Mouse (Mus musculus) embryo, embryonic 11 days (tissue): ENCODE data around the gene Upf1.

Source experiments
- DNase-seq: peaks from one replicate; pipeline ENCODE4 v3.0.0-alpha.2; 2015

Gene Upf1

GRCm38 (mm10) chr8:70353194-70353817 lies at the start of gene Upf1:
Upf1 (minus strand) TSS chr8:70353278.
- peak; percentile 99 for DNase-seq

GRCm38 (mm10) chr8:70397611-70398563 lies 44.8 kb upstream of the Upf1 start:
- no peak for DNase-seq

GRCm38 (mm10) chr8:70396184-70396583 lies 43.1 kb upstream of the Upf1 start:
- no peak for DNase-seq

GRCm38 (mm10) chr8:70395649-70396048 lies 42.6 kb upstream of the Upf1 start:
- no peak for DNase-seq

GRCm38 (mm10) chr8:70394269-70394998 lies 41.4 kb upstream of the Upf1 start:
- DNase-seq, result no peak

- DNase-seq, result no peak
Observed at GRCm38 (mm10) chr8:70393087-70393486, 40.0 kb upstream of the Upf1 start.

GRCm38 (mm10) chr8:70389678-70390077 lies 36.6 kb upstream of the Upf1 start:
- no peak for DNase-seq

- DNase-seq, result peak; percentile 80
Observed at GRCm38 (mm10) chr8:70383287-70383686, 30.2 kb upstream of the Upf1 start.

- no peak for DNase-seq
Observed at GRCm38 (mm10) chr8:70380069-70380468, 27.0 kb upstream of the Upf1 start.

- DNase-seq, result no peak
Observed at GRCm38 (mm10) chr8:70377049-70377448, 24.0 kb upstream of the Upf1 start.

GRCm38 (mm10) chr8:70376275-70376741 lies 23.2 kb upstream of the Upf1 start:
- no peak for DNase-seq

- DNase-seq, result no peak
Observed at GRCm38 (mm10) chr8:70375212-70375859, 22.3 kb upstream of the Upf1 start.

GRCm38 (mm10) chr8:70374318-70374927 lies 21.3 kb upstream of the Upf1 start:
- peak; percentile 86 for DNase-seq

GRCm38 (mm10) chr8:70373397-70374317 lies 20.6 kb upstream of the Upf1 start, which contains the start of gene Comp:
Comp (plus strand) TSS chr8:70373558.
- DNase-seq, result peak; percentile 16

GRCm38 (mm10) chr8:70371951-70372350 lies 18.9 kb upstream of the Upf1 start:
- DNase-seq, result no peak

GRCm38 (mm10) chr8:70370476-70370875 lies 17.4 kb upstream of the Upf1 start:
- no peak for DNase-seq

GRCm38 (mm10) chr8:70366588-70366987 lies 13.5 kb upstream of the Upf1 start:
- DNase-seq, result no peak

GRCm38 (mm10) chr8:70364066-70364465 lies 11.0 kb upstream of the Upf1 start:
- no peak for DNase-seq

GRCm38 (mm10) chr8:70361484-70362032 lies 8.5 kb upstream of the Upf1 start:
- no peak for DNase-seq

- DNase-seq, result peak; percentile 34
Observed at GRCm38 (mm10) chr8:70360769-70361168, 7.7 kb upstream of the Upf1 start.

- DNase-seq, result no peak
Observed at GRCm38 (mm10) chr8:70359411-70359810, 6.3 kb upstream of the Upf1 start.
